Mouse (Mus musculus): ENCODE measurements at regions not wholly inside any gene's neighbourhood (a gene's known extent, or its start where the extent isn't known, plus 50 kb on each side); places are given as distances from the start of the nearest gene placed in this dataset.

GRCm38 (mm10) chr13:107766397-107767261, 277.6 kb upstream of the Smim15 start:
- no peak for DNase-seq (ENCODE audit: low spot score)

- no peak for DNase-seq (ENCODE audit: low spot score)
Observed at GRCm38 (mm10) chr13:107763911-107764310, 280.3 kb upstream of the Smim15 start.

- DNase-seq (ENCODE audit: low spot score) = no peak
Observed at GRCm38 (mm10) chr13:107760511-107760910, 283.7 kb upstream of the Smim15 start.

- DNase-seq (ENCODE audit: low spot score) = no peak
Observed at GRCm38 (mm10) chr13:107758327-107759095, 285.7 kb upstream of the Smim15 start.

GRCm38 (mm10) chr13:107752745-107753144, 291.5 kb upstream of the Smim15 start:
- DNase-seq (ENCODE audit: low spot score) = no peak

- DNase-seq (ENCODE audit: low spot score) = no peak
Observed at GRCm38 (mm10) chr13:107743464-107744218, 300.6 kb upstream of the Smim15 start.

GRCm38 (mm10) chr13:107736581-107736980, 307.7 kb upstream of the Smim15 start:
- no peak for DNase-seq (ENCODE audit: low spot score)

GRCm38 (mm10) chr13:107734161-107734905, 309.9 kb upstream of the Smim15 start:
- DNase-seq (ENCODE audit: low spot score) = no peak

- no peak for DNase-seq (ENCODE audit: low spot score)
Observed at GRCm38 (mm10) chr13:107730976-107731375, 313.3 kb upstream of the Smim15 start.

- no peak for DNase-seq (ENCODE audit: low spot score)
Observed at GRCm38 (mm10) chr13:107726491-107726890, 317.8 kb upstream of the Smim15 start.

GRCm38 (mm10) chr13:107721901-107722300, 322.3 kb upstream of the Smim15 start:
- DNase-seq (ENCODE audit: low spot score) = no peak

GRCm38 (mm10) chr13:107720874-107721574, 323.2 kb upstream of the Smim15 start:
- no peak for DNase-seq (ENCODE audit: low spot score)

GRCm38 (mm10) chr13:107718973-107719620, 325.1 kb upstream of the Smim15 start:
- DNase-seq (ENCODE audit: low spot score) = no peak

GRCm38 (mm10) chr13:107715616-107716015, 328.6 kb upstream of the Smim15 start:
- no peak for DNase-seq (ENCODE audit: low spot score)

- DNase-seq (ENCODE audit: low spot score) = no peak
Observed at GRCm38 (mm10) chr13:107714001-107714400, 330.2 kb upstream of the Smim15 start.

- no peak for DNase-seq (ENCODE audit: low spot score)
Observed at GRCm38 (mm10) chr13:107711341-107711994, 332.8 kb upstream of the Smim15 start.

- no peak for DNase-seq (ENCODE audit: low spot score)
Observed at GRCm38 (mm10) chr13:107710368-107710767, 333.9 kb upstream of the Smim15 start.

- no peak for DNase-seq (ENCODE audit: low spot score)
Observed at GRCm38 (mm10) chr13:107709828-107710227, 334.4 kb upstream of the Smim15 start.

- DNase-seq (ENCODE audit: low spot score) = no peak
Observed at GRCm38 (mm10) chr13:107703736-107704135, 340.5 kb upstream of the Smim15 start.

Data from urinary bladder, postnatal 10 days (tissue).